Mouse (Mus musculus) megakaryocyte, embryonic 14.5 days (primary cell): ENCODE measurements around the gene Selenok.

Experiments
- FLI1 ChIP-seq: IDR thresholded peaks from 2 replicates; pipeline ENCODE4 v1.6.1; 2012; ENCODE audit warnings: low read length, inconsistent platforms, mixed read lengths
- GATA1 ChIP-seq: IDR thresholded peaks from 3 replicates; pipeline ENCODE4 v1.6.1; 2012; ENCODE audit warnings: mixed read lengths, low read length, inconsistent platforms, borderline replicate concordance

GRCm38 (mm10) chr14:29935516-29935915, 32.6 kb upstream of the Selenok start:
- TF ChIP-seq GATA1: no peak
- no peak for TF ChIP-seq FLI1
